Mouse (Mus musculus): ENCODE results near the gene Elovl6.

The Elovl6 gene

GRCm38 (mm10) chr3:129541456-129541855, 9.3 kb downstream of the Elovl6 start:
- in situ Hi-C loops (cut with MboI; ENCODE audit: low sequenced_read_pairs): no loop called here

- in situ Hi-C loops (cut with MboI; ENCODE audit: low sequenced_read_pairs): no loop called here
These were observed 11.2 kb downstream of the Elovl6 start for GRCm38 (mm10) chr3:129543376-129543775.

DNA sequence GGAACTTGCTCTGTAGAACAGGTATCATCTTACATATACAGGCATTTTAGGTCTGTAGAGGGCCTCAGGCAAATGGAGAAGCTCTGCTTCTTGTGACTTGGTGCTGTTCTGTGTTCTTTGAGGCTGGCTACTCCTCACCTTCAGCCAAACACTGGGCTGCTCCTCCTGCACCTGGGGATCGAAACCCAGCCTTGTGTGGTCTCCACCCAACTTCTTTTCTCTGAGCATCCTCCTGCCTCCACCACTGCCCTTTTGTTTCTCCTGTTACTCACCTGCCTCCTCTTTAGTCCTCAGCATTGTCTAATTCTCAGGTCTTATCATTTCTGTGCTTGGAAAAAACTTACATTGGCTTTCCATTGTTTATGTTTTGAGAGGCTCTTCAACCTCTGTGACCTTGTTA, 12.1 kb downstream of the Elovl6 start:
- in situ Hi-C loops (cut with MboI; ENCODE audit: low sequenced_read_pairs): no loop called here

GRCm38 (mm10) chr3:129545228-129545627, 13.1 kb downstream of the Elovl6 start:
- in situ Hi-C loops (cut with MboI; ENCODE audit: low sequenced_read_pairs): no loop called here

DNA sequence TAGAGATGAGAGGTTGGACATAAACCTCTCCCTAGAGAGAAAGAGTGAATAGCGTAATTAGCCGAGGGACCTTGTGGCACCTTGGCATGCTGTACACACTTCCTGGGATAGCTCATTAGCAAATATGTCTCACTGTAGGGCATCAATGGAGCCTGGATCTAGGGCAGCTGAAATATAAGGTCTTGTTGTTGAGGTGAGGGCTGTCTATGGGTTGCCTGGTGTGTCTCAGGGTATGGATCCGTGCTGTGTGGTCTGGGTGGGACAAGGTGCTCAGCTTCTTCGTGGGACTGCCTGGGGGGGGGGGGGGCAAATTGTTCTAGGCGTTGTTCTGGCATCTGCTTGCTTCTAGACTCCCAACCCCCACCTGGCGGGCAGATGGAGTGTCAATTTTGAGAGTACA, 13.6 kb downstream of the Elovl6 start:
- in situ Hi-C loops (cut with MboI; ENCODE audit: low sequenced_read_pairs): no loop called here

DNA sequence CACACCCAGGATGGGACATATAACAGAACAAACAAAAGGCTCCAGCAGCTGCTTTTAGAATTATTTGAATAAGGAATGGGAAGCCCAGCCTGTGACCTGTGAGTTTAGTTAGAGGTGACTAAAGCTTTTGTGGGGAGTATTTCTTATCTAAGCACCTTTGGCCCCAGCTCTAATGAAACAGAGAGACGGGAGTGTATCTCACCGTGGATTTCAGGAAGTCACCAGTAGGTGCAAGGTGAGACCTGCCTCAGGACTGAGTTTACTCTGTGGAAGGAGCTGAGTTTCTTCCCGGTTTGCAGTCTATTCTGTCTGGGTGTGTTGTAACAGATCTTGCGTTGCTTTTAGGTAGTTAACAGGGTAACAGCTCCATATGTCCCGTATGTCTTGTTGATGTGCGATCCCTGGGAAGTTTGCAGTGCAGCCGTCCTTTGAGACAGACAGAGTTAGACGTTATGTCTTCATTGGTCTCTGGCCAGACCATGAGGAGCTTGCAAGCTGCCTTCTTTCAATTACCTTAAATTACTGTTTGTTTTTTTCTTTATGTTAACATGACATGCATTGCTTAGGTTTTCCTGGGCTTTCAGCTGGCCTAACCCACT, 15.8 kb downstream of the Elovl6 start:
- in situ Hi-C loops (cut with MboI; ENCODE audit: low sequenced_read_pairs): no loop called here

GRCm38 (mm10) chr3:129548760-129549159, 16.6 kb downstream of the Elovl6 start:
- in situ Hi-C loops (cut with MboI; ENCODE audit: low sequenced_read_pairs): no loop called here

DNA sequence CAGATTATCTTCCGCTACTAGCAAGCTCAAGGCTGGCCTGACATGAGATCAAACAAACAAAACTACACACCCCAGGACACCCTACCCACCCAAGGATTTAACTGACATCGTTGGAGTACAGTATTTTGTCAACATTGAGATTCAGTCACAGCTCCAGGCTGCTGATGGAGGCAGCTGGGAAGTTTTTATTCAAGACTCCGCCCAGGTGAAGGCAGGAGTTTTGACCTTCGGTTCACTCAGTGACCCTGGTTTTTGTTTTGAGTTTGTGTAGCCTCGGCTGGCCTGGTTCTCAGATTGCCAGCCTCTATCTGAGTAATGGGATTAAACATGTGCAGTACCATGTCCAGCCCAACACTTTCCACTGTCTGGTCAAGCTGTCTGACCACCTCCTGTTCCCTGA, 17.4 kb downstream of the Elovl6 start:
- in situ Hi-C loops (cut with MboI; ENCODE audit: low sequenced_read_pairs): no loop called here

GRCm38 (mm10) chr3:129551581-129552290, 19.6 kb downstream of the Elovl6 start:
- in situ Hi-C loops (cut with MboI; ENCODE audit: low sequenced_read_pairs): no loop called here

DNA sequence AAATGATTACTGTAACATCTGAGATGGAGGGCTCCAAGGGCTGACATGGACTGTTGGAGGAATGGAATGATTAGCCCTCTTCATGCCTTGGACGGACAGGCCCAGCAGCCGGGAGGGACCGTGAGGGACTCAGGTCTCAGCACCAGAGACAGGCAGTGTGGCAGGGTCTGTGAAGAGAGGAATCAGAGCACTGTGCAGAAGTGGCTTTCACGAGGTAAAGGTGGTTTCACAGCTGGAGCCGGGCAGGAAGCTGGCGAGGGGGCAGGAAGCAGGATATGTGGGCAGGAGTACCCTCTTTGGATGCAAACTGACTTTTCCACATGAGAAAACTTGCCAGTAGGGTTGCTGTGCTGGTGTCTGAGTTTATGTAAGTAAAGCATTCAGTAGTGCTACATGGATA, 20.2 kb downstream of the Elovl6 start:
- in situ Hi-C loops (cut with MboI; ENCODE audit: low sequenced_read_pairs): no loop called here

- in situ Hi-C loops (cut with MboI; ENCODE audit: low sequenced_read_pairs): no loop called here
These were observed 21.0 kb downstream of the Elovl6 start for GRCm38 (mm10) chr3:129553173-129553572.

DNA sequence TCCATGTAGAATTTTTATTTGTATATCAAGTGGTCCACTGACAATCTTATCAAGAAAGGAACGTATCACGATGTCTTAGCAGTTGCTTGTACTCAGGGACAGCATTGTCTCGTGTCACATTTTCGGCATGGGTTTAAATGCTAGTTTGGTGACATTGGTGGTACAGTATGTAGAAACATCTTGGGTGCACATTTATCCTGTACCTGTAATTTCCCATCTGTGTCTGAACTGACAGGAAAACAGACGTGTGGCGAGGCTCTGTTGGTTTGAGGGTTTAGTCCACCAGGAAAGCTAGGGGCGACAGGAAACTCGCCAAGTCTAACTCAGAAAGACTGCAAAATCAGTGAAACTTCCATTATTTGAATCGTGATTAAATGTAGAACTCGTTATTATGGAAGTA, 21.5 kb downstream of the Elovl6 start:
- in situ Hi-C loops (cut with MboI; ENCODE audit: low sequenced_read_pairs): no loop called here

GRCm38 (mm10) chr3:129554436-129554835, 22.3 kb downstream of the Elovl6 start:
- in situ Hi-C loops (cut with MboI; ENCODE audit: low sequenced_read_pairs): no loop called here

DNA sequence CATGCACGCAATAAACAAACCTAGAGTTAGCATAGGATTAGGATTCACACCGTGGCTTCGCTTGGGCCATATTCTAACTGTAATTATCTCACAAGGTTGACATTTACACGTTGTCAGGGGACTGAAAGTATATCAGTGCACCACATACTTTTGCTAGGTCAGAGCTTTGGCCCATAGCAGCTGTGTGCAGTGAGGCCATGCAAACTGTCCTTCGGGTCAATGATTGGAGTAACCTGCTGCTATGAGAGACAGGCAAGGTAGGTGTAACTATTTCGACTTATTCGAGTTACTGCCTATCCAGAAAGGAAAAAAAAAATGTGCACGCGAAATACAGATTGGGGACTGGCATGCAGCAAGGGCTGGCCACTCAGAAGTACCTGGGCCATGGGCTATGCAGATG, 24.9 kb downstream of the Elovl6 start:
- in situ Hi-C loops (cut with MboI; ENCODE audit: low sequenced_read_pairs): no loop called here

DNA sequence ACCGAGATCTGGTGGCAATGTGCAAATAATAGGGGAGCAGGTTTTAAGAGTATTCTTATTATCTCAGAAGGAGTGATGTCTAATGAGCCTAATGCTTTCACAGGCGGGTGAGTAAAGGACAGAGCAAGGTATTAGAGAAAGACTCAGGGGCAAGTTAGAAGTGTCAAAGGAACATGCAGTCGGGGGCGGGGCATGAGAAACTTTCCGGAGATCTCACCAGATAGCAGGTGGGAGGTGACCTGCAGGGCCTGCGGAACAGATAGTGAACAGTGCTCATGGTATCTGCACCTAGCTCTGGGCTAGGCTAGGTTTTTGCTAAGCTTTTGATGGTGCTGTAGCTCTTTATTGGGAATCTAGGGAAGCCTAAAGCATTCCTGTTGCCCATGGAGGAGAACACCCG, 25.4 kb downstream of the Elovl6 start:
- in situ Hi-C loops (cut with MboI; ENCODE audit: low sequenced_read_pairs): no loop called here

- in situ Hi-C loops (cut with MboI; ENCODE audit: low sequenced_read_pairs): no loop called here
These were observed 26.1 kb downstream of the Elovl6 start for GRCm38 (mm10) chr3:129558016-129558955.

DNA sequence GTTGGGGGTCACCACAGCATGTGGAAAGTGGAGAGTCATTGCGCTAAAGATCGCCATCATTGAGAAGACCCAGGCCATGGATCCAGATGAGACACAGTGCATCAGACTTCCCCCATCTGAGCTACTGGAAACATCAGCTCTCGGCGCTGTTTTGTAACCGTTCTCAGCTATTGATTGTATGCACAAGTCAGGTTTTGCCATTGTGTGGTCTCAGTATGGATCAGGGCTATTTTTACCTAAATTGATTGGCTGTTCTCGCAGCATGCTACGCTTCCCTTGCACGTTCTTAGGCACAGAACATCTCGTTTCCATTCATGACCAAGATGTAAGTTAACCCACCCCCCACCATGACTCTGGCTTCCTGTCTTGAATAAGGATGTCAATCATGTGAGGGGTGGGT, 27.9 kb downstream of the Elovl6 start:
- in situ Hi-C loops (cut with MboI; ENCODE audit: low sequenced_read_pairs): no loop called here

GRCm38 (mm10) chr3:129561011-129561410, 28.9 kb downstream of the Elovl6 start:
- in situ Hi-C loops (cut with MboI; ENCODE audit: low sequenced_read_pairs): no loop called here

DNA sequence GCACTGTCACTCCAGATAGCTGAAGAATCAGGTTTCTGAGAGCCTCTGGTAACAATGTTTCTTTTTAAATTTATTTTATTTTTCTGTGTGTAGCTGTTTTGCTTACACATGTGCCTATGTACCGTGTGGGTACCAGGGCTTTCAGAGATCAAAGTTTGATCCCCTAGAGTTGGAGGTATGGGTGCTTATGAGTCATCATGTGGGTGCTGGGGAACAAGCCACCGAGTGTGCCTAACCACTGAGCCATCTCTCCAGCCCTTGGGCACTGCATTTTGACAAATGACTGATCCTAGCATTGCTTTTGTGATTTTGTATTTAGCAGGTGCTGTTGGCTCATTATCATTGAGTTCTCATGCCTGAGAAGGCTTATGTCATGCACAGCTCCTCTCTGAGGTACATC, 29.7 kb downstream of the Elovl6 start:
- in situ Hi-C loops (cut with MboI; ENCODE audit: low sequenced_read_pairs): no loop called here

DNA sequence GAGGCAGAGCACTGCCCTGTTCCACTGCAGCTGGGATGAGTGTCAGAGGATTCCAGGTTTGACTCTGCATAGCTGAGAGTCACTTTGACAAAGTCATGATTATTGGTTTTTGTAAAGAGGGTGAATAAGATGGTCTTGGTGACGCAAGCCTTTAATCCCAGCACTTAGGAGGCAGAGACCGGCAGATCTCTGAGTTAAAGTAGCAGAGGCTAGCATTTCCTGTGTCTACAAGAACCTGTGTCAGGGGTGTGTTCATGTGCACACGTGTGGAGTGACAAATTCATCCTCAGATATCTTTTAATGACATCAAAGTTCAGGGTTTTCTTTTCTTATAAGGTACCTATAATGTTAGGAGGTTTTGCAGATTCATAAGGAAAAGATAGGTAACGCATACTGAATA, 30.3 kb downstream of the Elovl6 start:
- in situ Hi-C loops (cut with MboI; ENCODE audit: low sequenced_read_pairs): no loop called here

DNA sequence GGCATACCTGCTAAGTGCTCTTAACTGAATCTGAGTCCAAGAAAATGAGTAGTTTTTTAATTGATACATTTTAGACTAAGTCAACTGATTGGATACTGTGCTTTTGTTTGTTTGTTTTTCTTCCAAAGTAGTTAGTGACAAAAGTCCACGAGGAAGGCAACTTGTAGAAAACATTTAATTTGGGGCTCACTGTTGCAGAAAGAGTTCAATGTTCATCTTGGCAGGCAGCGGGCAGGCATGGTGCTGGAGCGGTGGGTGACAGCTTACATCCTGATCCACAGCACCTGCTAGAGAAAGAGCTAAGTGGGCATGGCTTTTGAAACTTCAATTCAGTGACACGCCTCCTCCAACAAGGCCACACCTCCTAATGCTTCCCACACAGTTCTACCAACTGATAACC, 31.7 kb downstream of the Elovl6 start:
- in situ Hi-C loops (cut with MboI; ENCODE audit: low sequenced_read_pairs): no loop called here

DNA sequence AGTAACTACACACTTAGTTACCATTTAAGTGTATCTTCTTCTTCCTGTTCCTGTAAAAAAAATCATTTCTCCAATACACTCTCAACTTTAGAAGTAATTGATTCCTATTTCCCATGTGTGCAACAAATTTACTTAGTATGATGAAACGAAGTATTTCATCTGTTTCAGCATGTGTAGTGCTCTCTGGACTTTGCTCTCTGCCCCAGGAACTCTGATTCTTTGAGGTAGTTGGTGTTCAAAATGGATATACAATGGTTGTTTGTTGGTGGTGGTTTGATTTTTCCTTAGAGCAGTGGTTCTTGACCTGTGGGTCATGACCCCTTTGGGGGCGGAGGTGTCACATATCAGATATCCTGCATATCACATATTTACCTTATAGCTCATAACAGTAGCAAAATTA, 32.7 kb downstream of the Elovl6 start:
- in situ Hi-C loops (cut with MboI; ENCODE audit: low sequenced_read_pairs): no loop called here

Measured in CH12F3 (cell line).